Mouse (Mus musculus) frontal cortex, postnatal 25 days (tissue): Measurements from ENCODE around the gene Tex28.
"Not testable (repeated sequence)": the region's sequence is repeated elsewhere in the genome, so short reads cannot be mapped to it uniquely, and the experiment has no call there.

Experiments
- DNase-seq, 2 experiments: peaks; one replicate each; pipeline ENCODE4 v3.0.0; 2022; ENCODE audit warnings: low spot score in 2 of 2

The Tex28 gene

DNA sequence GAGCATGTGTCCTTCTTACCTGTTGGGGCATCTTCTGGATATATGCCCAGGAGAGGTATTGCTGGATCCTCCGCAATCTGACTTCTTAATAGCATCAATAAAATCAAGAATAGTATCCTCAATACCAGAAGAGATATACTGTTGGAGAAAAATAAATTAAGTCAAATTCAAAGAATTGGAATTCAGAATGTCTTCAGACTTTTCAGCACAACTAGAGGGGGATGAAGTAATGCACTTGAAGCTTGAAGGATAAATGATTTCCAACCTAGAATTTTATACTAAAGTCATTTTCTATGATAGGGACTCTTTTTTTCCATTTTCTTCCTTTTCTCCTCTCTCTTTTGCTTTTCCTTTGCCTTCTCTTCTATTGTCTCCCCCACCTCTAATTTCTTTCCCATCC, at the start of gene Tex28:
Gene Tex28 (minus strand): TSS at position 101 of the 400 bp plus-strand sequence.
- DNase-seq, result no peak

DNA sequence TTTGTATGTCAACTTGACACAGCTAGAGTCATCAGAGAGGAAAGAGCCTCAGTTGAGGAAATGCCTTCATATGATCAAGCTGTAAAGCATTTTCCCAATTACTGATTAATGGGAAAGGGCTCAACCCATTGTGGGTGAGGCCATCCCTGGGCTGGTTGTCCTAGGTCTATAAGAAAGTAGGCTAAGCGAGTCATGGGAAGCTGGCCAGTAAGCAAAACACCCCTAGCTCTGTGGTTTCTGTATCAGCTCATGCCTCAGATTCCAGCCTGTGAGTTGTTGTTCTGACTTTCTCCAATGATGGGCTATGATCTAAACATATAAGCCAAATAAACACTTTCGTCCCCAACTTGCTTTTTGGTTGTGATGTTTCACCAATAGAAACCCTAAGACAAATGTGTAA, 35.9 kb upstream of the Tex28 start:
- no peak for DNase-seq

DNA sequence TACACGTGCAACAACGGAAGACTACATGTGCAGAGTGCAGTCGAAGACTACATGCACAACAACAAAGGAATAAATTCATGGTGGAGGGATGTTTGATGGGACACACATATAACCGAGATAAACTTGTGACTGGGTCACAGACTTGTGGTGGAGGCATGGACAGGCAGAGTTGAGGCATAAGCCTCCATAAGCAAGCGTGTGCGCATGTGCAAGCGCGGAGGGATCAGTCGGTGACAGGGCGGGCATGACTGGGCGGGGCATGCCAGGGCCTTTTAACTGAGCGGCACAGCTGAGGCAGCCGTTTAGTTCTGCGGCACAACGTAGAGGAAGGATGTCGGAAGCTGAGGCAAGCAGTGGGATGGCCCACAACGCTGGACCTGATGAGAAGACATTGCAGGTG, 9.3 kb upstream of the Tex28 start, which contains the start of gene Tktl1:
Gene Tktl1 (plus strand): TSS at position 301 of the 400 bp plus-strand sequence.
- no peak for DNase-seq

- DNase-seq, result not testable (repeated sequence)
Observed at GRCm38 (mm10) chrX:74135263-74135662, 32.4 kb downstream of the Tex28 start, which contains the start of gene Mecp2. Gene Mecp2, minus strand, starts transcription at chrX:74135363.

DNA sequence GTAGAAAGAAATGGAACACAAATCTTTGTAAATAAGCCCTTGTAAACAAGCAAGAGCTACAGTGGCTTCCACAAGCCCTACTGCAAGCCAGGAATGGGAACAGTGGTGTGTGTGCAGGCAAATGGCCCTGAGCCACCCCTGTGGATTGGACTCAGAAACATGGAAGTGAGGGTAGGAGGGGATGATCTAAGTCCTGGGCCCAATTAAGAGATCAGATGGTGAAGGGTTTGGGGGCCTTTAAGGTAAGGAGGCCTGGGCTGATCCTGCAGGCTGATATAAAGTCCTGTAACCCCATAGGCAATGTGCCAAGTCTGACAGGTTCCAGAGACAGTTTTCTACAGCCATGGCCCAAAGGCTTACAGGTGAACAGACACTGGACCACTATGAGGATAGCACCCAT, 40.5 kb downstream of the Tex28 start, which contains the start of gene Opn1mw:
Gene Opn1mw (plus strand): TSS at position 301 of the 400 bp plus-strand sequence.
- DNase-seq, result no peak

- DNase-seq, result no peak
Observed at GRCm38 (mm10) chrX:74124975-74125374, 42.7 kb downstream of the Tex28 start.

- DNase-seq, result peak; percentile 24 to 27
Observed at GRCm38 (mm10) chrX:74115511-74115910, 52.1 kb downstream of the Tex28 start.

- no peak for DNase-seq
Observed at GRCm38 (mm10) chrX:74114036-74114435, 53.6 kb downstream of the Tex28 start.

GRCm38 (mm10) chrX:74108747-74109146, 58.9 kb downstream of the Tex28 start:
- DNase-seq, result no peak

GRCm38 (mm10) chrX:74105916-74106315, 61.7 kb downstream of the Tex28 start:
- DNase-seq, result no peak

- DNase-seq, result peak in 1 of 2 experiments; percentile 3
Observed at GRCm38 (mm10) chrX:74103457-74104188, 64.0 kb downstream of the Tex28 start.
